Mouse (Mus musculus) lung, postnatal 0 days (tissue): ENCODE results near the gene Hadh.

ENCODE experiments used
- CTCF ChIP-seq: IDR thresholded peaks from 2 replicates; pipeline ENCODE4 v1.5.1; 2016; ENCODE audit warnings: antibody characterized with exemption, mild to moderate bottlenecking
- EP300 ChIP-seq: IDR thresholded peaks from 2 replicates; pipeline ENCODE4 v1.6.1; 2016; ENCODE audit warnings: antibody characterized with exemption, mild to moderate bottlenecking, control low read depth

GRCm38 (mm10) chr3:131251601-131252000 is 20.3 kb downstream of the Hadh start:
- TF ChIP-seq CTCF = no peak
- TF ChIP-seq EP300 = no peak
